Mouse (Mus musculus): ENCODE measurements around the gene H2al1o. TPM values are rescaled to one million over a fixed set of nuclear protein-coding genes. Genes with fewer than 3 reads are reported as not detected.

H2al1o gene
- polyA plus RNA-seq (2012; rRNA removed), result not detected in 2 replicates

GRCm38 (mm10) chrX:9572309-9572708 lies at the start of gene H2al1o:
H2al1o (minus strand) TSS chrX:9572409.

Other genes starting within 250 kb of the H2al1o start
- not detected in 2 replicates for gene H2al1k, start 221.8 kb downstream of the H2al1o start, polyA plus RNA-seq (2012; rRNA removed)
- gene Cybb, start 84.6 kb downstream of the H2al1o start, polyA plus RNA-seq (2012; rRNA removed), result 0.12 and 0.16 TPM in 2 replicates
- gene Dynlt3, start 90.6 kb upstream of the H2al1o start, polyA plus RNA-seq (2012; rRNA removed), result 1.2 and 2.0 TPM in 2 replicates